Mouse (Mus musculus) heart, adult 2 months (tissue): ENCODE measurements at regions not wholly inside any gene's neighbourhood (a gene's known extent, or its start where the extent isn't known, plus 50 kb on each side); places are given as distances from the start of the nearest gene placed in this dataset.

Source experiments
- DNase-seq, 2 experiments: peaks; one replicate each; pipeline ENCODE4 v3.0.0; 2021
- H3K27ac ChIP-seq: fragments of 200-600 bp; 2 replicates; pipeline ENCODE4 v1.8.1; 2022
- H3K27me3 ChIP-seq: fragments of 200-500 bp; 2 replicates; pipeline ENCODE4 v1.6.1; 2012; ENCODE audit warnings: mild to moderate bottlenecking, low read length, inconsistent platforms, mixed read lengths; ENCODE audit not compliant: control insufficient read depth, insufficient read depth
- H3K36me3 ChIP-seq: fragments of 200-500 bp; 2 replicates; pipeline ENCODE4 v1.6.1; 2012; ENCODE audit warnings: low read length, inconsistent platforms; ENCODE audit not compliant: control insufficient read depth, insufficient read depth
- H3K4me1 ChIP-seq: fragments of 200-500 bp; 2 replicates; pipeline ENCODE4 v1.6.1; 2011; ENCODE audit warnings: low read length; ENCODE audit not compliant: control insufficient read depth, insufficient read depth
- H3K4me3 ChIP-seq: fragments of 200-600 bp; 2 replicates; pipeline ENCODE4 v1.8.1; 2022
- H3K79me2 ChIP-seq: fragments of 200-500 bp; replicated peaks from 2 replicates; pipeline ENCODE4 v1.6.1; 2012; ENCODE audit warnings: mild to moderate bottlenecking, inconsistent platforms, low read length, moderate library complexity, mixed read lengths; ENCODE audit not compliant: control insufficient read depth, insufficient read depth
- H3K9ac ChIP-seq: fragments of 200-500 bp; 2 replicates; pipeline ENCODE4 v1.6.1; 2012; ENCODE audit warnings: low read depth, mild to moderate bottlenecking, control low read depth, inconsistent platforms, low read length, mixed read lengths
- CTCF ChIP-seq: fragments of 200-600 bp; IDR thresholded peaks from 2 replicates; pipeline ENCODE4 v1.8.1; 2022; ENCODE audit warnings: antibody characterized with exemption, mild to moderate bottlenecking, moderate library complexity
- EP300 ChIP-seq: fragments of 200-500 bp; IDR thresholded peaks from 2 replicates; pipeline ENCODE4 v1.6.1; 2011; ENCODE audit warnings: low read depth, low read length, control low read depth; ENCODE audit not compliant: insufficient read depth
- POLR2A ChIP-seq: fragments of 200-500 bp; IDR thresholded peaks from 2 replicates; pipeline ENCODE4 v1.6.1; 2011; ENCODE audit warnings: mild to moderate bottlenecking, low read depth, low read length, control low read depth; ENCODE audit not compliant: insufficient read depth
- WGBS: fragments of 180-500 bp; shearing (Covaris S2); methylation state at CpG from one replicate; pipeline ENCODE4 v1.1.7; 2018; 5-methylcytosine and 5-hydroxymethylcytosine counted together
- intact Hi-C: fragments of 180-260 bp; cut with DNase I; formaldehyde crosslinking; loops from one replicate; pipeline ENCODE4 v1.15.1; 2025

DNA sequence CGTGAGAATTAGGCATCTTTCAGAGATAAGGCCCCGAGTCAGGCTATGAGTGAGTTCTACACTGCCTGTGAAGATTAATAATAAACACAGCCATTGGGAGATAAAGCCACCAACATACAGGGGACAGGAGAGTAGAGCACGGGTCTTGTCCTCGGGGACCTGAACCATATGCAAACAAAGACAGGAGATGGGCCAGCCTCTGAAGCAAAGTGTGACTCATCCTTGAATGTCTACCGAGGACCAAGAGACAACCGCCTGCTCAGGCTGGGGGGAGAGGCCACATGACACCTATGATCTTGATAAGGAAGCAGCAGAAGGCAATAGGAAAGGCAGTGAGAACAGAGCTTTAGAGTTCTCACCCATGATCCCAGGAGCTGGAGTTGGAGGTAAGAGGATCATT, 387.1 kb downstream of the Cd83 start:
- no peaks in the 10 kb centered on the region for H3K4me1 ChIP-seq
- intact Hi-C loops = no loop called here
- H3K79me2 ChIP-seq = no peaks in the 10 kb centered on the region
- TF ChIP-seq CTCF (no peak), EP300 (no peak), POLR2A (no peak)
- WGBS = 47% methylated on average over 6 of the region's 6 CpGs
- no peaks in the 10 kb centered on the region for H3K36me3 ChIP-seq
- H3K9ac ChIP-seq = no peak overlapping the region
- H3K27me3 ChIP-seq = no peaks in the 10 kb centered on the region
- no peak overlapping the region for H3K4me3 ChIP-seq
- no peak for DNase-seq
- no peak overlapping the region for H3K27ac ChIP-seq

DNA sequence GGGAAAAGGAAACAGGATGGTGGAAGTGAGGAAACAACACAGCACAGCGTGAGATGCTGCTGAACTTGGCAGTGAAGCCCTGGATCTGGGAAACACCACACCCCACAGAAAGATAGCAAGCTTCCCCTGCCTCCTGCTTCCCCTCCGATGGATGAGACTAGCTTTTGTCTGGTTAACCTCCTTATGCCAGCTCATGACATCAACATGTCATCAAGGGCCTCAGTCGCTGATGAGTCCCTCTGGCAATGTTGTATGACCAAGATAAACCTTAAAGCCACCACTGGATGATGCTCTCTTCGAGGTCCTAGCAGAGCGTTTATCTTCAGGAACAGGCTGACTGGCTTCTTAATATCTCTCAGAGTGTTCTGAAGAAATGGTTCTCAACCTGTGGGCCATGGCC, 388.1 kb downstream of the Cd83 start:
- no peaks in the 10 kb centered on the region for H3K27me3 ChIP-seq
- H3K9ac ChIP-seq = no peak overlapping the region
- H3K4me1 ChIP-seq = no peaks in the 10 kb centered on the region
- no peak overlapping the region for H3K4me3 ChIP-seq
- intact Hi-C loops = no loop called here
- no peaks in the 10 kb centered on the region for H3K36me3 ChIP-seq
- no peaks in the 10 kb centered on the region for H3K79me2 ChIP-seq
- no peak for TF ChIP-seq POLR2A
- no peak for DNase-seq
- 57% methylated on average over 5 of the region's 5 CpGs for WGBS
- H3K27ac ChIP-seq = no peak overlapping the region

DNA sequence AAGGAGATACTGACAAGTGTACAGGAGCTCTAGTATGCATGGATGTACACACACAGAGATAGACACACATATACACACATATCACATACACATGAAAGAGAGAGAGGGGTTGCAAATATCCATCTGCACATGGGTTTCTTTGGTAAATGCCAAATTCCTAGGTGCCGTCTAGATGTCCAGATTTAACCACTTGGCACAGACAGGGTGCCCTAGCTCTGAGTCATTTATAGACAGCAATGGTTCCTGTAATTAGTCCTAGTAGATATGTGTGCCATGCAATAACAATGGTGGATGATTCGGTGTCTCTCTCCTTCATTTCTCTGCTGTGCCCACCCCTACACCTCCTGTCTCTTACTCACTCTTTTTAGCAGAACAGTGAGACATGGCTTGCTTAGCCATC, 389.7 kb downstream of the Cd83 start:
- no peak for DNase-seq
- H3K4me3 ChIP-seq = no peak overlapping the region
- H3K4me1 ChIP-seq = no peaks in the 10 kb centered on the region
- H3K36me3 ChIP-seq = no peaks in the 10 kb centered on the region
- TF ChIP-seq EP300 (no peak), POLR2A (no peak), CTCF (no peak)
- H3K79me2 ChIP-seq = no peaks in the 10 kb centered on the region
- intact Hi-C loops = no loop called here
- no peaks in the 10 kb centered on the region for H3K27me3 ChIP-seq
- no peak overlapping the region for H3K27ac ChIP-seq
- 91% methylated on average over 2 of the region's 2 CpGs for WGBS
- no peak overlapping the region for H3K9ac ChIP-seq

DNA sequence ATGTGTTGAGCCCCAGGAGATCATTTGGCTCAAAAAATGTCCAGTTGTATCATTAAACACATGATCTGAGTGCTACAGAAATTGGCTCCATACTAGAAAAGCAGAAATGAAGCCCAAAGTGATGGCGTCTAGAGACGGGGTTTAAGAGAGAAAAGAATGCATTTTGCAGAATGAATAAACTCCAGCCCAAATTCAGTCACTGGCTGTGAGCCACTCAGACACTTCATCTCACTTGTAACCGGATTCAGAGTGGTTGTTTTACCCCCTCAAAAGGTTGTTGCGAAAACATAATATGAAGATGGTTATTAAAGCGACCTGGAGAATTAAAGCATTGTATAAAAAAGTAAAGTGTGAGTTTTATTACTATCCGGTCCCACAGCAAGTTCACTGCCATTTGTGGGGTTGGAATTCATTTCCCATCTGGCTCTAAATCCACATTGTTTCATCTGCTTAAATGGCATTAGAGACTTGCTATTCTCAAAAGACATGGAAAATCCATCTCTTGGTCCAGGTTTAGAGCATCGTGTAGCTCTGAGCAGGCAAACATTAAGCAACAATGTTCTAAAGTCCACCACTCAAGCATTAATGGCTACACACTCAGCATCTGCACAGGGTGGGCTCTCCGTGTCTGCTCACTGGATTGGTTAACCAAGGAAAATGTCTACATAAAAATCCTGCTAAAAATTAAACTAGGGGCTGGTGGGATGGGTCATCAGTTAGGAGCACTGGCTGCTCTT, 390.9 kb downstream of the Cd83 start:
- no peak for DNase-seq
- intact Hi-C loops = no loop called here
- Histone ChIP-seq H3K4me3 (no peak overlapping the region), H3K79me2 (no peaks in the 10 kb centered on the region), H3K27me3 (no peaks in the 10 kb centered on the region), H3K4me1 (no peaks in the 10 kb centered on the region), H3K36me3 (no peaks in the 10 kb centered on the region), H3K9ac (no peak overlapping the region), H3K27ac (no peak overlapping the region)
- no peak for TF ChIP-seq EP300
- TF ChIP-seq POLR2A = no peak
- TF ChIP-seq CTCF = no peak
- WGBS = 83% methylated on average over 8 of the region's 8 CpGs

DNA sequence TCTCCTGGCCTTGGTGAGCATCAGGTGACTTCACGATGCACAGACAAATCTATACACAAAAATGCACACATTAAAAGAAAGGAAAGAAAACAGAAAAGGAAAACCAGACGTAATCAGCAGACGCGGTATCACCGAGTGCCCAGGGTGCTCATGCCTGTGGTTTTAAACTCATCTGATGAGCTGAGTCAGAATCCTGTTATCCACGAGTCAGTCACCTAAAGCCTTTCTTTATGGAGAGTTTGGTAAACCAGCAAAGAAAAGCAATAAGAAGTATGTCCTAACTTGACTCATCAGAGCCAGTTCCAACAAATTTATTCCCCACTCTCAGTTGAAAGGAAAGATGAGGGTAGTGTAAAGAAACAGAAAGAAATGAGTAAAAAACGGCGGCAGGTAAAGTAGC, 391.5 kb downstream of the Cd83 start:
- DNase-seq = no peak
- Histone ChIP-seq H3K9ac (no peak overlapping the region), H3K79me2 (no peaks in the 10 kb centered on the region), H3K27ac (no peak overlapping the region), H3K4me3 (no peak overlapping the region), H3K36me3 (no peaks in the 10 kb centered on the region), H3K27me3 (no peaks in the 10 kb centered on the region), H3K4me1 (no peaks in the 10 kb centered on the region)
- no peak for TF ChIP-seq CTCF
- TF ChIP-seq POLR2A = no peak
- TF ChIP-seq EP300 = no peak
- intact Hi-C loops = no loop called here
- 92% methylated on average over 8 of the region's 8 CpGs for WGBS

DNA sequence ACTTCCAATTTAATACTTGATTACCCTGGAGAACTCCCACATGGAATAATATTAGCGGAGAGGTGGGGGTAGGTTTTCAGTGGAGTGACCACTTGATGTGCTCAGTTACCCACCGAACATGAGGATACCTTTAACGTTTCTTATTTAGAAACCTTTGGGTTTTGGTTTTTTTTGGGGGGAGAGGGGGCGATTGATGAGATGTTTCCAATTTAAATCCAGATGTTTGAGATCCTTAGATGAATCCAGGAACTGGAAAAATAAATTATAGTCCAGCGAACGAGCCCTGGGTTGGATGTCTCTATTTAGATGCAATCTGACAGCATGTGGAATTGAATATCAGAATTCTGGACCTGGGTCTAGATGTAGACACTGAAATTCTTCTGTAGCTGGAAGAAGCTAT, 393.4 kb downstream of the Cd83 start:
- no peak for TF ChIP-seq POLR2A
- TF ChIP-seq CTCF = no peak
- no peak for TF ChIP-seq EP300
- Histone ChIP-seq H3K36me3 (no peaks in the 10 kb centered on the region), H3K9ac (no peak overlapping the region), H3K27me3 (no peaks in the 10 kb centered on the region), H3K4me3 (no peak overlapping the region), H3K4me1 (peaks cover 2% of the 10 kb centered on the region), H3K27ac (no peak overlapping the region), H3K79me2 (no peaks in the 10 kb centered on the region)
- intact Hi-C loops = no loop called here
- no peak for DNase-seq
- WGBS = 87% methylated on average over 6 of the region's 6 CpGs
